Mouse (Mus musculus): ENCODE measurements around the gene Rtn1. TPM values are rescaled to one million over a fixed set of nuclear protein-coding genes. Genes with fewer than 3 reads are reported as not detected.
A peak's percentile ranks its signal among the peaks of the same experiment; 100 is the strongest.

Gene Rtn1
- polyA plus RNA-seq, 1 experiment from 2014 or later = 588 TPM

GRCm38 (mm10) chr12:72407721-72408110 lies 1.1 kb downstream of the Rtn1 start:
- peak overlapping the region; percentile 92 for H3K4me2 ChIP-seq
- WGBS = 0% methylated on average over 17 of the region's 17 CpGs
- ATAC-seq (ENCODE audit: low FRiP score) = 0 out of 2 replicates have a peak, but pooled peaks have one; percentile 16
- no peaks in the 10 kb centered on the region for H3K36me3 ChIP-seq (replicated peaks)
- peak overlapping the region; percentile 74 for H3K9ac ChIP-seq
- H3K4me1 ChIP-seq = peaks cover 22% of the 10 kb centered on the region
- H3K27ac ChIP-seq = no peak overlapping the region
- H3K4me3 ChIP-seq (replicated peaks) = peak overlapping the region; percentile 82
- H3K9me3 ChIP-seq = no peaks in the 10 kb centered on the region
- peaks cover 18% of the 10 kb centered on the region for H3K27me3 ChIP-seq

- no peak overlapping the region for H3K27ac ChIP-seq
- H3K36me3 ChIP-seq (replicated peaks) = no peaks in the 10 kb centered on the region
- H3K9ac ChIP-seq = 0 out of 2 replicates have a peak overlapping the region, but pooled peaks have one; percentile 74
- ATAC-seq (ENCODE audit: low FRiP score) = no peak
- H3K4me2 ChIP-seq = peak overlapping the region; percentile 92
- H3K27me3 ChIP-seq = peaks cover 18% of the 10 kb centered on the region
- 8% methylated on average over 11 of the region's 11 CpGs for WGBS
- peak overlapping the region; percentile 82 for H3K4me3 ChIP-seq (replicated peaks)
- no peaks in the 10 kb centered on the region for H3K9me3 ChIP-seq
- H3K4me1 ChIP-seq = peaks cover 22% of the 10 kb centered on the region
These were observed 1.7 kb downstream of the Rtn1 start for GRCm38 (mm10) chr12:72407146-72407545.

- 27% methylated on average over 5 of the region's 5 CpGs for WGBS
- ATAC-seq (ENCODE audit: low FRiP score) = no peak
These were observed 3.8 kb downstream of the Rtn1 start for GRCm38 (mm10) chr12:72405031-72405430.

DNA sequence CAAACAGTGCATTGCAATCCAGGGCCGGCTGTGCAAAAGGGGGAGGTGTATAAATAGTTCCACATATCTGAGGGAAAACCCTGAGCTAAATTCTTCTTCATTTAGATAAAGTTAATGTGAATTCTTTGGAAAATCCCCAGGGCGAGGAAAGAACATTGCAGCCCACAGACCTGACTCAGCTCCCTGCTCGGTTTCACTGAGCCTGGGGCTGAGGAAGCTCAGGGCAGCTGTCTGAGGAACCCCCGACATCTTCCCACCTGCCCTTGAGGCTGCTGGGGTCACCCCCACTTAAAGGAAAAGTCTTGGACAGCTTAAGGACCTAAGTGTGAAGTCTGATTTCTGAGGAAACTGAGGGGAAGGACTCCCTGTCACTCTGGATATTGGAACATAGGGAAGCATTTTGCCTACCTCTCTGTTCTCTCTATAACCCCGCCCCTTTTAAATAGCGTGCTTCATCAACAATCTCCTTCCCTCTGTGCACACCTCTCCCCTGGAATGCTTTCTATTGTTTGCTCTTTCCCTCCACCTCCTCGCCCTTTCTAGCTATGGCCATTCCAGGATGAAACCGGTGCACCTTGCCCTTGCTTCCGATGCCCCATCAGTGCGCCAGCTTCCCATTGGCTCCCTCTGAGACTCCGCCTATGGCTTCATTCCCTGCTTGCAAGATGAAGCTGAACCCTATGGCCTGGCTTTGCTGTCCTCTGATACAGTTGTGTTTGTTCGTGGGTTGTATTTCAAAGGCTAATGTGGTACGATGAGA lies 15.6 kb downstream of the Rtn1 start:
- 59% methylated on average over 13 of the region's 13 CpGs for WGBS
- Histone ChIP-seq H3K9ac (no peak overlapping the region), H3K4me1 (no peaks in the 10 kb centered on the region), H3K27ac (no peak overlapping the region), H3K4me2 (no peak overlapping the region), H3K9me3 (no peaks in the 10 kb centered on the region), H3K27me3 (no peaks in the 10 kb centered on the region), H3K4me3 (replicated peaks) (no peak overlapping the region), H3K36me3 (replicated peaks) (no peaks in the 10 kb centered on the region)
- no peak for ATAC-seq (ENCODE audit: low FRiP score)

More at GRCm38 (mm10) chr12:72405031-72405430, 3.8 kb downstream of the Rtn1 start:
- Histone ChIP-seq H3K4me3 (replicated peaks) (no peak overlapping the region), H3K9ac (no peak overlapping the region), H3K4me2 (no peak overlapping the region), H3K9me3 (no peaks in the 10 kb centered on the region), H3K4me1 (peaks cover 22% of the 10 kb centered on the region), H3K27me3 (peaks cover 18% of the 10 kb centered on the region), H3K27ac (no peak overlapping the region), H3K36me3 (replicated peaks) (no peaks in the 10 kb centered on the region)

- no peaks in the 10 kb centered on the region for H3K9me3 ChIP-seq
- no peaks in the 10 kb centered on the region for H3K27me3 ChIP-seq
- 83% methylated on average over 2 of the region's 2 CpGs for WGBS
- H3K4me3 ChIP-seq (replicated peaks) = no peak overlapping the region
- no peaks in the 10 kb centered on the region for H3K36me3 ChIP-seq (replicated peaks)
- H3K9ac ChIP-seq = no peak overlapping the region
- H3K4me2 ChIP-seq = no peak overlapping the region
- no peak overlapping the region for H3K27ac ChIP-seq
- ATAC-seq (ENCODE audit: low FRiP score) = no peak
- H3K4me1 ChIP-seq = no peaks in the 10 kb centered on the region
These were observed 18.5 kb downstream of the Rtn1 start for GRCm38 (mm10) chr12:72390346-72390745.

DNA sequence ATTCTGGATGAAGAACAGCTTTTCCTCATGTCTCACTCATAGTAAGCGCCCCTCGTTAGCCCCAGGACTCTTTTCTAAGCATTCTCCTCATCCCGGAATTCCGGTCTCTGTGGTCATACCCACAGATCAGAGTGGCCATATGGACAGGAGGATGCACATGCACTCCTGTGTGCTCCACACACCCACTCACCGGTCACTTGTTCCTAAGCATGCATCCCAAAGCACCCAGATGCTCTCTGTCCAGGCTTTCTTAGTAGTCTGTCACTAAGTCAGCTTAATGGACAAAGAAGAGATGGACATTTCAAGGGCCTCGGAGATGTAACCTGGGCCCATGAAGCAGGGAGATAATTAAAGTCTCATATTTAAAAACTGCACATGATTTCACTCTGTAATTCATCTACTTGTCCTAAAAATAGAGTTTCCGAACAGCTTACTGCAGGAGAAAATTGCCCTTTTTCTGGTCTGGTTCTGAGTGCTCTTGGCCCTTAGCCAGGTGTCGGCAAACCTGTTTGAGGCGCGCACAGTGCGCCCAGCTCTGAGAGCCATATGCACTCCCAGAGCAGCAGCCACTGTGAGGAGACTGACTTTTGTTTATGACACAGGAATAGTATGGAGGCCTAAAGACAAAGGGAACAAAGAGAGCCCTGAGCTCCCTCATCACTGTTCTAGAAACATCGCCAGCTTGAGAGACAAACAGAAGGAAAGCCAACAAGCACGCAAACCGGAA lies 19.3 kb downstream of the Rtn1 start:
- Histone ChIP-seq H3K4me3 (replicated peaks) (no peak overlapping the region), H3K36me3 (replicated peaks) (no peaks in the 10 kb centered on the region), H3K27me3 (no peaks in the 10 kb centered on the region), H3K4me2 (no peak overlapping the region), H3K9me3 (no peaks in the 10 kb centered on the region), H3K4me1 (no peaks in the 10 kb centered on the region), H3K9ac (no peak overlapping the region), H3K27ac (no peak overlapping the region)
- 87% methylated on average over 14 of the region's 14 CpGs for WGBS
- no peak for ATAC-seq (ENCODE audit: low FRiP score)

- Histone ChIP-seq H3K27ac (no peak overlapping the region), H3K36me3 (replicated peaks) (no peaks in the 10 kb centered on the region), H3K9ac (no peak overlapping the region), H3K9me3 (no peaks in the 10 kb centered on the region), H3K4me3 (replicated peaks) (no peak overlapping the region), H3K27me3 (no peaks in the 10 kb centered on the region), H3K4me2 (no peak overlapping the region), H3K4me1 (no peaks in the 10 kb centered on the region)
- no peak for ATAC-seq (ENCODE audit: low FRiP score)
- 90% methylated on average over 5 of the region's 5 CpGs for WGBS
These were observed 20.0 kb downstream of the Rtn1 start for GRCm38 (mm10) chr12:72388835-72389234.

- 91% methylated on average over 6 of the region's 6 CpGs for WGBS
- ATAC-seq (ENCODE audit: low FRiP score) = no peak
These were observed 20.7 kb downstream of the Rtn1 start for GRCm38 (mm10) chr12:72388135-72388534.

DNA sequence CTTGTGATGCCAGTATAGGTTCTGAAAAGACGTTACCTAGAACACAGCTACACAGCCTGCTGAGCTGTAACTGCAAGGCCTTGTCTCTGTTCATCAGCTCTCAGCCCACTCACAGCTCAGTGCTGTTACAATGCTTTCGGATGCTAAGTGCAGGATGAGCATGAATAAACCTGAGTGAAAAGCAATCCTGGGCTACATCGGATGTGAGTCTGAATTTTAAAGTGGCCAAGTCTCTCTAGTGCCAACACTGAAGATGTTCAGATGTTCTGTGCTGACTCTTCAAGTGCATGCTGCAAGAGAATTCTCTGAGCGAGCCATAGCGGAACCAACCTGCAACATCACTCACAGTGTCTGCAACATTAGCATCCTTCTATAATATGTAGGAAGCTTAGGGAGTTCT lies 32.5 kb downstream of the Rtn1 start:
- H3K9me3 ChIP-seq = no peaks in the 10 kb centered on the region
- no peak overlapping the region for H3K9ac ChIP-seq
- H3K4me3 ChIP-seq (replicated peaks) = no peak overlapping the region
- H3K36me3 ChIP-seq (replicated peaks) = no peaks in the 10 kb centered on the region
- H3K27ac ChIP-seq = no peak overlapping the region
- no peak for ATAC-seq (ENCODE audit: low FRiP score)
- peaks cover 29% of the 10 kb centered on the region for H3K4me1 ChIP-seq
- peaks cover 5% of the 10 kb centered on the region; the same call in 1 of the 2 replicates for H3K27me3 ChIP-seq
- WGBS = 90% methylated on average over 5 of the region's 5 CpGs
- H3K4me2 ChIP-seq = no peak overlapping the region

More at GRCm38 (mm10) chr12:72388135-72388534, 20.7 kb downstream of the Rtn1 start:
- Histone ChIP-seq H3K4me2 (no peak overlapping the region), H3K4me3 (replicated peaks) (no peak overlapping the region), H3K4me1 (no peaks in the 10 kb centered on the region), H3K9ac (no peak overlapping the region), H3K36me3 (replicated peaks) (no peaks in the 10 kb centered on the region), H3K27ac (no peak overlapping the region), H3K9me3 (no peaks in the 10 kb centered on the region), H3K27me3 (no peaks in the 10 kb centered on the region)

- Histone ChIP-seq H3K36me3 (replicated peaks) (no peaks in the 10 kb centered on the region), H3K27me3 (peaks cover 5% of the 10 kb centered on the region; the same call in 1 of the 2 replicates), H3K4me2 (peak overlapping the region; percentile 37), H3K9ac (peak overlapping the region; percentile 25), H3K4me1 (peaks cover 29% of the 10 kb centered on the region), H3K9me3 (no peaks in the 10 kb centered on the region), H3K4me3 (replicated peaks) (no peak overlapping the region), H3K27ac (peak overlapping the region; percentile 73)
- peak; percentile 66 for ATAC-seq (ENCODE audit: low FRiP score)
- WGBS = 3% methylated on average over 11 of the region's 11 CpGs
These were observed 34.0 kb downstream of the Rtn1 start for GRCm38 (mm10) chr12:72374823-72375225.

GRCm38 (mm10) chr12:72373916-72374615 lies 34.8 kb downstream of the Rtn1 start:
- H3K9me3 ChIP-seq = no peaks in the 10 kb centered on the region
- 38% methylated on average over 17 of the region's 17 CpGs for WGBS
- H3K4me1 ChIP-seq = peaks cover 29% of the 10 kb centered on the region
- peaks cover 5% of the 10 kb centered on the region; the same call in 1 of the 2 replicates for H3K27me3 ChIP-seq
- no peak overlapping the region for H3K9ac ChIP-seq
- no peaks in the 10 kb centered on the region for H3K36me3 ChIP-seq (replicated peaks)
- H3K27ac ChIP-seq = peak overlapping the region; percentile 73
- H3K4me3 ChIP-seq (replicated peaks) = no peak overlapping the region
- peak; percentile 77; the same call in 1 of the 2 replicates for ATAC-seq (ENCODE audit: low FRiP score)
- peak overlapping the region; percentile 37; the same call in 1 of the 2 replicates for H3K4me2 ChIP-seq

DNA sequence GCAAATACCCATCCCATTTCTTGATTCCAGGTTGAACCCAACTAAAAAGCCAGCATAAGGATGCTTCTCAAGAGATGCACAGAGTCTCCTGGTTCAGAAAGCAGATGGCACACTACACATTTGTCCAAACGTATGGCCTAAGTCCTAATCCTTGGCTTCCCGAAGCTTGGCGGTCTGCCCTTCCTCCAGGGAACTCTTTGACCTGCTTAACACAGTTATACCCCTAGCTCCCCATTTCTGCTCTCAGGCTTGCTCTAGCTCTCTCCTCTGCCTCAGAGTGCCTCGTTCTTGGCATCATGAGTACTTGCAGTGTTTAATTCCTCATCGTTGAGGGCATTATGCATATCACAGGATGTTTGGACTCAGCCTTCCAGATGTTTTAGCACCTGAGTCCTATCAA lies 38.8 kb downstream of the Rtn1 start:
- Histone ChIP-seq H3K4me1 (peaks cover 39% of the 10 kb centered on the region), H3K27ac (no peak overlapping the region), H3K4me2 (no peak overlapping the region), H3K27me3 (no peaks in the 10 kb centered on the region), H3K4me3 (replicated peaks) (no peak overlapping the region), H3K9me3 (no peaks in the 10 kb centered on the region), H3K9ac (no peak overlapping the region), H3K36me3 (replicated peaks) (no peaks in the 10 kb centered on the region)
- no peak for ATAC-seq (ENCODE audit: low FRiP score)
- 79% methylated on average over 5 of the region's 5 CpGs for WGBS
